Mouse (Mus musculus): ENCODE measurements around the gene Calhm6. TPM values are rescaled to one million over a fixed set of nuclear protein-coding genes. Genes with fewer than 3 reads are reported as not detected.

The Calhm6 gene
- 0.69 and 0.95 TPM in 2 replicates for polyA plus RNA-seq (2016; fragmentation: Nextera tagmentation; extraction: Ambion mirVana)

DNA sequence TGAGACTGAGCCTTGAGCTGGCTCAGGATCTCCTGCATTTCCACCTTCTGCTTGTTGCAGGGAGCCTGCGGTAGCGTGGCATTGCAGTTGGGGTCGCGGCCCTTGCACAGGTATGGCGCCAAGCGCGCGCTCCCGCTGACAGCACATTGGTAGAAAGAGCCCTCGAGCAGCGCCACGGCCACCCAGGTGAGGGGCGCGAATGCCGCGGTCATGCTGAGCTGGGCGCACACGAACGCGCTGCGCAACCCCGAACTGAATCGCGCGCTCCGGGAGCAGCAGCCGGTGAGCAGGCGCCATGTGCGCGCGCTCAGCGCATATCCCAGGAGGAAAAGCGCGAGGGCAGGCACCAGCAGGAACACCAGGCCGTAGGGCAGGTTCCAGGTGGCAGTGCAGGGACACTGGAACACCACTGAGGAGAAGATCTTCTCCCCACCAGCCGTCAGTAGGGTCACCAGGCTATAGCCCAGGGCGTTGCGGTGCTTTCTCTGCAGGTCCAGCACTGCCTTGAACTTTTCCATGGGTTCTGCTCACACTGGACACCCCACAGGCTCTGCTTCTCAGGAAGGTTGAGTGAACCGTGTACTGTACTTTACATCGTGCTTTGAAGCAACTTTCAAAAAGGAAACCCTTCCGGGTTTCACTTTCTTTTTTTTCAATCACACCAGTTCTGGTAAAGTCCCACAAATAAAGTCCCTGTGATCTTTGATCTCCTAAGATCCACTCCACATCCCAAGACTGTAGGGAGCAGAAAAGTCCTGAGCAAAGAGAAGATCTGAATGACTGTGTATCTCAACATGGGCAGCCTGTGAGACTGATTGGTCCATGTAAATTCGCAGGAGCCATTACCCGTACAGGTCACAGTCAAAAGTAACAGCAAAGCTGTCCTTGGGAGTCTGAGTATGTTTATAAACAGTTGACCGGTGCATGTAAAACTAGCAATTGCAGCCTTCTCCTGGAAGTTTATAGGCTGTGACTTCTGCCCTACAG lies at the start of gene Calhm6:
Gene Calhm6, minus strand, starts transcription at position 593 of the 987 bp plus-strand sequence.
- H3K4me3 ChIP-seq = peak within 1 kb of the TSS; percentile 66
- H3K27me3 ChIP-seq (ENCODE audit: low read depth, poor library complexity, severe bottlenecking) = no peaks in the 10 kb centered on the region
- peak within 1 kb of the TSS; percentile 85 for H3K27ac ChIP-seq
- WGBS = 16% methylated on average over 44 of the region's 44 CpGs
- peaks cover 6% of the 10 kb centered on the region for H3K4me1 ChIP-seq
- peak; percentile 67 for DNase-seq (ENCODE audit: low spot score)
- H3K9me3 ChIP-seq (replicated peaks) = no peaks in the 10 kb centered on the region
- no peaks in the 10 kb centered on the region for H3K36me3 ChIP-seq

DNA sequence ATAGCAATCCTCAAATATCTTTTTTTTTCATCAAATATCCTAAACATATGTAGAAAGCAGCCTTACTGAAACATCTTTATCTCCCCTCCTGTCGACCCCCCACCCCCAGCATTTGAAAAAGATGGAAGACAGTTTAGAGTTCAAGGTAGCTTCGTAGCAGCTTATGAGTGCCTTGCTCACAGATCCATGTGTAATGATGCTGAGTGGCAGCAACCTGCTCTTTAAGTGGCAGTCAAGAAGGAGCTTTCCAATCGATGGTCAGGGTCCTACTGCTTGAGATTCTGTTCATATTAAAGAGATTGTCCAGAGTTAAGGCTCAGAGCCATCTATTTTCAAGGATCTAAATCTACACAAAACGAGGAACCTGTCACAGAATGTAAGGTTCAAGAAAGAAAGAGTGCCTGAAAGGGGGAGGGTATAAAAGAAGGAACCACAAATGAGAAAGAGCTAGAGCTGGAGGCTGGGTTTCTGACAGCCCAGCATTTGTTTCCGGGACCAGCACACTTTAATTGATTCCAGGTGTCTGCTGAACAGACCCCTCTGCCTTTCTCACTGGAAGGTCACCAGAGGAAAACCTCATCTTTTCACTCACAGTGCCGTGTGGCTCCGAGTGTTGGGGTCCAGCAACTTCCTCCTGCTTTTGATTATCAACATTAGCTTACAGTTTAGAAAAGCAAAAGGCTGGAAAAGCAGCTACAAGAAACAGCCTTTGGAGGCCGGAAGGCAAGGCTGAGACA lies 48.3 kb upstream of the Calhm6 start:
- WGBS = 17% methylated on average over 8 of the region's 8 CpGs
- peaks cover 11% of the 10 kb centered on the region; the same call in 1 of the 2 replicates for H3K36me3 ChIP-seq
- H3K4me1 ChIP-seq = peaks cover 24% of the 10 kb centered on the region
- H3K27me3 ChIP-seq (ENCODE audit: low read depth, poor library complexity, severe bottlenecking) = no peaks in the 10 kb centered on the region
- peak overlapping the region; percentile 17; the same call in 1 of the 2 replicates for H3K4me3 ChIP-seq
- H3K27ac ChIP-seq = peak overlapping the region; percentile 83
- peak; percentile 72 for DNase-seq (ENCODE audit: low spot score)
- no peaks in the 10 kb centered on the region for H3K9me3 ChIP-seq (replicated peaks)

DNA sequence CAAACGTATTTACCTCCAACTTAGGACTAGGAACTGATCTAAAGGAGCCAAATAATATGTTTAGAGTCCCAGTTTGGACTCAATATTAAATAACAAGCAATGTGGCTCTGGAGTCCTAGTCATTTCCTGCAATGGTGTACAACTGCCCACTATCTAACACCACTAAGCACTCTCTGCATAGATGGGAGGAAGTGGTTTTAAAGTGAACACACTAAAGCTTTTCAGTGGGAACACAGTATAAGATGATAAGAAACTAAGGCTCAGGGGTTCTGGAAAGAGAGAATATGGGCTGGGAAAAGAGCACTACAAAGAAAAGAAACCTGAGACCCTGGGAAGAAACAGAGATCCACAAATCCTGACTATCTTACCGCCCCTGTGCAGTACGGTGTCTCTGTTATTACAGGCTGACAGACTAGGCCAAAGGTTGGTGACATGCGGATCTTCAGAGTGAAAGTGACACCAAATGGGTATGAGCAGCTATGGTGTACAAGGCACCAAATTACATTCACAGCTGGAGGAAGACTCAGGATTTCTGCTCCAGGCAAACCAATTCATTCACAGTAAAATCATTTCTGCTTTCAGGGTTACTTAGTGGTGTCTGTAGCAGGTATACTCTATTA lies 45.0 kb upstream of the Calhm6 start:
- no peaks in the 10 kb centered on the region for H3K36me3 ChIP-seq
- H3K27me3 ChIP-seq (ENCODE audit: low read depth, poor library complexity, severe bottlenecking) = no peaks in the 10 kb centered on the region
- no peak for DNase-seq (ENCODE audit: low spot score)
- H3K9me3 ChIP-seq (replicated peaks) = no peaks in the 10 kb centered on the region
- H3K27ac ChIP-seq = no peak overlapping the region
- 68% methylated on average over 4 of the region's 4 CpGs for WGBS
- H3K4me3 ChIP-seq = no peak overlapping the region
- peaks cover 24% of the 10 kb centered on the region for H3K4me1 ChIP-seq

DNA sequence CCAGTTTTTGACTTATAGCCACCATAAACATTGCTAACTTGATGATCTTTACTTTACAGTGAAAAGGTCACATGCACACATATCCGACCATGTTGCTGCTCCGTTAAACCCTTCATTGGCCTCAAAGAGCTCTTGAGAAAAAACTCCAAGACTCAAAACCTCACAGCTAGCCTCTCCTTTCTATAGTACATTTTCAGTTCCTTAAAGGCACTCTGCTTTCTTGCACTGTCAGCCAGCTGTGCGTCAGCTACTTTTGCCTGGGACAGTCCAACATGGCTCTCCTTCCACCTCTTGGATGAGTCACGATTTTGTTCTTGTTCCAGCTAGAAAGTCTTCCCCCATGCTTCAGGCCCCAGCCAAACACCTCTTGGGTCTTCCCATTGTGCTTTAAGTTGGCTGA lies 43.9 kb upstream of the Calhm6 start:
- Histone ChIP-seq H3K27ac (no peak overlapping the region), H3K4me3 (no peak overlapping the region), H3K4me1 (peaks cover 14% of the 10 kb centered on the region), H3K9me3 (replicated peaks) (no peaks in the 10 kb centered on the region), H3K36me3 (no peaks in the 10 kb centered on the region; the same call in 1 of the 2 replicates), H3K27me3 (ENCODE audit: low read depth, poor library complexity, severe bottlenecking) (no peaks in the 10 kb centered on the region)
- no peak for DNase-seq (ENCODE audit: low spot score)
- WGBS = 93% methylated on average over 4 of the region's 4 CpGs

DNA sequence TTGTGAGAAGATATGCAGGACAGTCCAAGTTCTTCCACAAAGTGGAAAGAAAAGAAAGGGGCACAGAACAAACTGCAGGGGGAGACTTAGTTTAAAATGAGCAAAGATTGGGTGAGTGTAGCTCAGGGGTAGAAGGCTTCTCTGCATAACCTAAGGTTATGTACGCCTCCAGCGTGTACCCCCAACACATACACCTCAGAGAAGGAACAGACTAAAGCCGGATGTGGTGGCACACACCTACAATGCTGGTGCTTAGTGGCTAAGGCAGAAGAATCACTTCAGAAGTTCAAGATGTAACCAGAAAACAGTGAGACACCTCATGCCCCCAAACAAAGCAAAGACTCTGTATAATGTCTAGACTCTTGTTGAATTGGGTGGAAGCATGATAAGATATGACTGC lies 43.4 kb upstream of the Calhm6 start:
- H3K27me3 ChIP-seq (ENCODE audit: low read depth, poor library complexity, severe bottlenecking) = no peaks in the 10 kb centered on the region
- H3K27ac ChIP-seq = no peak overlapping the region
- peaks cover 12% of the 10 kb centered on the region for H3K4me1 ChIP-seq
- DNase-seq (ENCODE audit: low spot score) = no peak
- no peak overlapping the region for H3K4me3 ChIP-seq
- no peaks in the 10 kb centered on the region; the same call in 1 of the 2 replicates for H3K36me3 ChIP-seq
- WGBS = 95% methylated on average over 3 of the region's 3 CpGs
- H3K9me3 ChIP-seq (replicated peaks) = no peaks in the 10 kb centered on the region

DNA sequence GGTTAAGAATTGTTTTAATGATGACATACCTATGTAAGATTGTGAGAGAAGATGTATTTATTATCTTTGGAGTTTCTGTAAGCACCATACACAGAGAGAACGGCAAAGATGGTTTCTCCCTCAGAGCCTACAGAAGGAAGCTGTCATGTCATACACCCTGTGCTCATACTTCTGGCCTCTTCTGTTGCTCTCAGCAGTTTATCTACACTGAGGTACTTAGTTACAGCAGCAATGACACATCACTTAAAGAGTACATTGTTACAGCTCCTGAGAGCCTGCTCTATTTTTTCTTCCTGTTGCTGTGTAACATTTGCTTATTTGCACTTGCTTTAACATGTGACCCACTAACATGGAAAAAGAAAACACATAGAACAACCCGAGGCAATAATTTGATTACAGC lies 39.2 kb upstream of the Calhm6 start:
- H3K36me3 ChIP-seq = peaks cover 13% of the 10 kb centered on the region
- H3K4me3 ChIP-seq = no peak overlapping the region
- H3K9me3 ChIP-seq (replicated peaks) = no peaks in the 10 kb centered on the region
- WGBS = 91% methylated on average over 2 of the region's 2 CpGs
- H3K27me3 ChIP-seq (ENCODE audit: low read depth, poor library complexity, severe bottlenecking) = no peaks in the 10 kb centered on the region
- H3K4me1 ChIP-seq = no peaks in the 10 kb centered on the region
- DNase-seq (ENCODE audit: low spot score) = no peak
- H3K27ac ChIP-seq = no peak overlapping the region

DNA sequence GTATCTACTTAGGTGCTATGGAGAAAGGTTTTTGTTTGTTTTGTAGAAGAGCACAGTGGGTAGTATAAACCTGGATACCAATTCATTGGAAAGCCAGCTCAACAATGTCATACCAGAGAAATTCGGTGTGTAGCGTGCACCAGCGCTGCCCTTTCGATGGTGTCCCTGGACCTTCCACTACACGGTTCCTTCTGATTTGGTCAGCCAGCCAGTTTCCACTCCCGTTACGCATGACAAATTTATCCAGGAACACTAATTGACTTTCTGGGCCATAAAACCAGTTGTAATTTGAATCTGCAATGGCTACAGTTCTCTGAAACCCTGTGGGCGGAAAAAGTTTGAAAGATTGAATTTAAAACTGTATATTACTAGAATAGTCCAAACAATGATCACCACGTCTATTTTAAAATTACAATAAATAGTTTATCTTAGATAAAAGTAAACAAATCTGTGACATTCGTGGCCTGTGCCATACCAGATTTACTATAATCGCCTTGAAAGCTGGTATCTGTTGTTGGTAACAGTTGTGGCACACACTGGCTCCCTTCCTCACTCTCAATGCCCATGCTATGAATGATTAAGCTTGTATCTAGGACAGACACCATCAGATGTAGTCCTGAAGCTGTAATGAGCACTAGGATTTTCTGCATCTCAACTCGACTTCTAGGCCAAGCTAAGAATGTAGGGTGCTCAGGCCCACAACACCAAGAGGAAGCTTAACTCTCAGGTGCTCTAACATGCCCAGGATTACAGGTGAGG lies 28.2 kb upstream of the Calhm6 start:
- Histone ChIP-seq H3K36me3 (peaks cover 54% of the 10 kb centered on the region), H3K4me1 (0 out of 2 replicates have a peak, but pooled peaks cover under 1% of the 10 kb centered on the region), H3K27me3 (ENCODE audit: low read depth, poor library complexity, severe bottlenecking) (no peaks in the 10 kb centered on the region), H3K27ac (peak overlapping the region; percentile 25; the same call in 1 of the 2 replicates), H3K9me3 (replicated peaks) (no peaks in the 10 kb centered on the region), H3K4me3 (no peak overlapping the region)
- 83% methylated on average over 12 of the region's 12 CpGs for WGBS
- no peak for DNase-seq (ENCODE audit: low spot score)

DNA sequence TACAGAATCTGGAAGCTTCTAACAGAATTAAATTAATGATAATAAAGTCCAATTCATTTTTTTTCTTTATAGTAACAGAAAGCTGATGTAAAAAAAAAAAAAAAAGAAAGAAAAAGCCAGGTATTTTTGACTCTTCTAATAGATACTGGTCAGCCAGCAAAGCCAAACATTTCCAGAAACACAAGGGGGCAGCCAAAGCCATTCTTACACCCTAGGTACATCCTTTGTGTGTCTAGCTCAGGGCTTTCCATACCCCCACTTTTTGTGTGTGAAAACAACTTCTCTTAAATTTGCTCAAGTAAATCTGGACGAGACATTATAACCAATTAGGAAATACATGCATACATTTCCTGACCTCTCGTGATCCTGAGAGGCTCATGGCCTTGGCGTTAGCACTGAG lies 24.0 kb upstream of the Calhm6 start:
- no peaks in the 10 kb centered on the region for H3K9me3 ChIP-seq (replicated peaks)
- WGBS = 87% methylated on average over 3 of the region's 3 CpGs
- peaks cover 28% of the 10 kb centered on the region for H3K36me3 ChIP-seq
- H3K27ac ChIP-seq = no peak overlapping the region
- no peak overlapping the region for H3K4me3 ChIP-seq
- no peak for DNase-seq (ENCODE audit: low spot score)
- no peaks in the 10 kb centered on the region for H3K27me3 ChIP-seq (ENCODE audit: low read depth, poor library complexity, severe bottlenecking)
- peaks cover 12% of the 10 kb centered on the region; the same call in 1 of the 2 replicates for H3K4me1 ChIP-seq

DNA sequence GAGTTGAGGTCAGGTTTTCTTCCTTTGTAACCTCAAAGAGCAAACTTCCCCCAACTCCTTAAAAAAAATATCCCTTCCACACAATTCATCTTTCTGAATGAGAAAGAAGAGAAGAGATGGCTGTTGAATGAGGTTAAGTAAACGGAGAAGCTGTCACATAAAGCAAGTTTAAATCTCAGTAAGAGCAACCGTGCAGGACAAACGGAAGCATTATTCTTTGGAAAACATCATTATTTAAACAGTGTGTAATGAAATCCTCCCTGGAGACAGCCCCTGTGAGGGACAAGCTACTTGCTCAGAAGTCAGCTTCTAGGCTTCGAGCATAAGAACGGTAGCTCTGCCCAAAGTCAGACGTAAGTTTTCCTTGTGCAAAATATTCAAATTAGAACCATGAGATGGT lies 22.7 kb upstream of the Calhm6 start:
- Histone ChIP-seq H3K4me3 (no peak overlapping the region), H3K9me3 (replicated peaks) (no peaks in the 10 kb centered on the region), H3K36me3 (peaks cover 25% of the 10 kb centered on the region), H3K27ac (no peak overlapping the region), H3K4me1 (peaks cover 12% of the 10 kb centered on the region; the same call in 1 of the 2 replicates), H3K27me3 (ENCODE audit: low read depth, poor library complexity, severe bottlenecking) (no peaks in the 10 kb centered on the region)
- 70% methylated on average over 6 of the region's 6 CpGs for WGBS
- no peak for DNase-seq (ENCODE audit: low spot score)

DNA sequence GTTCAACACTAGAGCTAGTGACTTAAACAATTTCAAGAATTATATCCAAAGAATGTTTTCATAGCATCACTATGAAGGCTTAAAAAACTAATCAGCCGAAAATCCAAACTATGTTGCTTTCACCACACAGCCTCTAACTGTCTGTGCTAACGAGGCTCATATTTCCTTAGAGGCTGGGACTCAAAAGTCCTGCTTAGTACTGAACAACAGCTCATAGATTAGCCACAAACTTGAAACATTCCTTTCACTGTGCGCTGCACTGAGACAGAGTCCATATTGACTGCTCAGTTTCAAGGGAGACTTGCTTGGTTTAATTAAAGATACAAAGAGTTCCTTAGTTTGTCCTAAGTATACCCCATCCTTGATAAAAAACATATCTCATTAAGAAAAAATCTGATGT lies 22.0 kb upstream of the Calhm6 start:
- no peak for DNase-seq (ENCODE audit: low spot score)

DNA sequence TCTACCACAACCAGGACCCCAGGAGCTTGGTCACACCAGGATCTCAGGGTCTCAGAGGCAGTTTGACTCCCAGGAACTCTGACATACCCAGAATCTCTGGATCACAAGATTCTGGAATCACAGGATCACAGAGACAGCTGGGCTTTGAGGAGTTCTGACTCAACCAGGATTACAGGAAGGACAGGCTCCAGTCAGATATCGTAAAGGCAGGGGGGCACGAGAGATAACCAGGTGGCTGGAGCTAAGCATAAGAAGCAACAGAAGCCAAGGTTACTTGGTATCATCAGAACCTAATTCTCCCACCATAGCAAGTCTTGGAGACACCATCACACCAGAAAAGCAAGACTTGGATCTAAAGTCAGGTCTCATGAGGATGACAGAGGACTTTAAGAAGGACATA lies 13.9 kb upstream of the Calhm6 start:
- no peaks in the 10 kb centered on the region for H3K27me3 ChIP-seq (ENCODE audit: low read depth, poor library complexity, severe bottlenecking)
- no peak for DNase-seq (ENCODE audit: low spot score)
- no peaks in the 10 kb centered on the region for H3K4me1 ChIP-seq
- no peaks in the 10 kb centered on the region for H3K36me3 ChIP-seq
- no peak overlapping the region for H3K27ac ChIP-seq
- no peaks in the 10 kb centered on the region for H3K9me3 ChIP-seq (replicated peaks)
- no peak overlapping the region for H3K4me3 ChIP-seq
- WGBS = 94% methylated on average over 2 of the region's 2 CpGs

More for the DNA sequence above, 22.0 kb upstream of the Calhm6 start:
- no peaks in the 10 kb centered on the region for H3K27me3 ChIP-seq (ENCODE audit: low read depth, poor library complexity, severe bottlenecking)
- no peak overlapping the region for H3K27ac ChIP-seq
- H3K9me3 ChIP-seq (replicated peaks) = no peaks in the 10 kb centered on the region
- H3K36me3 ChIP-seq = peaks cover 25% of the 10 kb centered on the region
- peaks cover 12% of the 10 kb centered on the region; the same call in 1 of the 2 replicates for H3K4me1 ChIP-seq
- no peak overlapping the region for H3K4me3 ChIP-seq
- 65% methylated on average over 3 of the region's 3 CpGs for WGBS

DNA sequence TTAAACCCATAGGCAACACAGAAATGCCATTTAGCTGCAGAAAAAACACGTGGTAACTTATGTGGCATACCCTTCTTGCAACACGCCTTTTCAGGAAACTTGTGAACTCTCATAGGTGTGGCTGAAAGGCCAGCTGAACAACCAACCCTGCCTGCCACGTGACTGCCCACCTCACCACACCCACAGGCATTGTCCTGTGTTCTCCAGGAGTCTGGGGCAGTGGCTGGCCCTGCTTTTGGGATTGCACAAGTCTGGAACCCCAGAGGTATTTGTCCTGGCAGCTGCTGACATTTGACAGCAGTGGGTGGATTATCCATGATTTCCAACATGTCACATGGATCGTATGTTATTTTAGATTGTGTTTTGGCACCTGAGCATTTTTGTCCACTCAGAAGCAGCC lies 12.0 kb upstream of the Calhm6 start:
- no peaks in the 10 kb centered on the region for H3K9me3 ChIP-seq (replicated peaks)
- H3K36me3 ChIP-seq = no peaks in the 10 kb centered on the region
- H3K4me3 ChIP-seq = no peak overlapping the region
- no peak for DNase-seq (ENCODE audit: low spot score)
- no peaks in the 10 kb centered on the region for H3K4me1 ChIP-seq
- 76% methylated on average over 4 of the region's 4 CpGs for WGBS
- H3K27ac ChIP-seq = no peak overlapping the region
- H3K27me3 ChIP-seq (ENCODE audit: low read depth, poor library complexity, severe bottlenecking) = no peaks in the 10 kb centered on the region
